In genomic region chr4:148806836-148807235, GRCm38 (mm10) we compare ENCODE assay signal across 9 mouse cellular contexts. TPM values are rescaled to one million over a fixed set of nuclear protein-coding genes. Genes with fewer than 3 reads are reported as not detected.
A peak's percentile ranks its signal among the peaks of the same experiment; 100 is the strongest.
DNase-seq lines count a peak whose midpoint lies in the region; ATAC-seq and TF ChIP-seq lines count a peak whose summit lies in the region.
"Had no signal": no experiment of that assay in that cellular context is flagged by ENCODE, and none has a peak within 500 bp of the region (broad histone marks: within the 10 kb centered on the region; RNA-seq: fewer than 3 reads in every experiment).

No protein-coding gene starts in this region.

- H3K36me3 ChIP-seq in E14TG2a.4 (ENCODE audit: insufficient read depth, low read length) = no peaks in the 10 kb centered on the region
- H3K36me3 ChIP-seq in intestine, postnatal 0 days (ENCODE audit: control insufficient read depth, insufficient read depth) = no peaks in the 10 kb centered on the region

- TF ChIP-seq CTCF in E14TG2a.4 (conservative IDR thresholded peaks at IDR 0.05; ENCODE audit: low read length) = no peak
- TF ChIP-seq CTCF in intestine, postnatal 0 days (IDR thresholded peaks at IDR 0.05; ENCODE audit: low read depth) = peak; percentile 55

- no peak overlapping the region for H3K27ac ChIP-seq in brown adipose tissue, adult 24 weeks (replicated peaks; ENCODE audit: low read depth, low read length)
- H3K27ac ChIP-seq in intestine, postnatal 0 days (ENCODE audit: low read depth, low read length) = no peak overlapping the region

- DNase-seq in gastrocnemius, postnatal 4 days (ENCODE audit: low spot score in 2 of 2) = peak; percentile 41 to 68
- peak; percentile 73 to 85 for DNase-seq in lung, postnatal 4 days
- DNase-seq in testis, postnatal 14 days (ENCODE audit: low spot score) = peak; percentile 41
- no peak for DNase-seq in layer of hippocampus, postnatal 14 days (ENCODE audit: low spot score in 2 of 2)

- peak overlapping the region; percentile 90 for H3K4me3 ChIP-seq in E14TG2a.4 (replicated peaks; ENCODE audit: low read length)
- peak overlapping the region; percentile 83 for H3K4me3 ChIP-seq in brown adipose tissue, adult 24 weeks (ENCODE audit: insufficient read depth, low read depth, low read length)
- peak overlapping the region; percentile 53 for H3K4me3 ChIP-seq in intestine, postnatal 0 days (ENCODE audit: low read depth, low read length)
- H3K4me3 ChIP-seq: megakaryocyte, embryonic 14.5 days had no signal

- H3K9me3 ChIP-seq in E14TG2a.4 (ENCODE audit: low read length) = no peaks in the 10 kb centered on the region
- no peaks in the 10 kb centered on the region for H3K9me3 ChIP-seq in intestine, postnatal 0 days (ENCODE audit: control insufficient read depth)
- H3K9me3 ChIP-seq: megakaryocyte, embryonic 14.5 days had no signal

- no peak for ATAC-seq in intestine, postnatal 0 days
- ATAC-seq in cerebellum, adult (ENCODE audit: insufficient number of reproducible peaks, low FRiP score, low TSS enrichment) = no peak

- H3K9ac ChIP-seq in intestine, postnatal 0 days (ENCODE audit: low read depth, low read length) = no peak overlapping the region

- peak overlapping the region; percentile 91 for H3K4me2 ChIP-seq in intestine, postnatal 0 days (replicated peaks; ENCODE audit: low read depth)

- H3K4me1 ChIP-seq in E14TG2a.4 (replicated peaks; ENCODE audit: low read depth, low read length) = peaks cover 33% of the 10 kb centered on the region
- H3K4me1 ChIP-seq in brown adipose tissue, adult 24 weeks (ENCODE audit: control insufficient read depth, insufficient read depth, insufficient read length, low read length) = peaks cover 2% of the 10 kb centered on the region; the same call in 1 of the 2 replicates
- no peaks in the 10 kb centered on the region for H3K4me1 ChIP-seq in intestine, postnatal 0 days (replicated peaks; ENCODE audit: control insufficient read depth, insufficient read depth, low read length)

- WGBS in intestine, postnatal 0 days = 0% methylated on average over 12 of the region's 26 CpGs

- peaks cover 79% of the 10 kb centered on the region for H3K27me3 ChIP-seq in E14TG2a.4 (ENCODE audit: insufficient read depth, low read length)
- peaks cover 70% of the 10 kb centered on the region for H3K27me3 ChIP-seq in intestine, postnatal 0 days (replicated peaks; ENCODE audit: control insufficient read depth, insufficient read depth, low read length)

RNA-seq across cellular contexts. Expression of gene Casz1, which starts 2.6 kb away (rescaled TPM):
- polyA plus RNA-seq in brown adipose tissue, adult 24 weeks (2012; ENCODE audit: insufficient read depth, insufficient read length, missing spikeins) = 1.3 and 1.4 TPM in 2 replicates
- total RNA-seq in gastrocnemius, postnatal 4 days (2021) = 10 to 100 TPM; 51.6 to 53.4 TPM
- polyA plus RNA-seq in intestine, postnatal 0 days (2015; fragmentation: Nextera tagmentation; extraction: Ambion mirVana) = 5.6 and 6.6 TPM in 2 replicates
- total RNA-seq in layer of hippocampus, postnatal 14 days (2021) = 1 to 10 TPM in 1 of 2 experiments, under 1 TPM in 1; 0.88 to 1.1 TPM

Comparison
In these comparisons a context has a peak if more than half of its experiments do, and no peak if none do; other contexts are left out.
1. DNase-seq: peak in gastrocnemius, postnatal 4 days (2 of 2), lung, postnatal 4 days (2 of 2) and testis, postnatal 14 days (single experiment); none in layer of hippocampus, postnatal 14 days (0 of 2).
2. RNA of gene Casz1, which starts 2.6 kb away (total RNA-seq): 51.6 to 53.4 TPM in gastrocnemius, postnatal 4 days; 0.88 to 1.1 TPM in layer of hippocampus, postnatal 14 days; every median in the first group is over 10 times any median in the second.
3. Peak in every context shown above with its lines, with median percentiles within 50 percentile points of each other: H3K4me3 ChIP-seq.